Mouse (Mus musculus) spleen, postnatal 14 days (tissue): ENCODE measurements around the gene Dnal4.

ENCODE experiments used
- DNase-seq, 2 experiments: peaks; one replicate each; pipeline ENCODE4 v3.0.0; 2021 to 2022; ENCODE audit warnings: low spot score in 2 of 2

Dnal4 gene

GRCm38 (mm10) chr15:79800701-79801100 lies 23.1 kb upstream of the Dnal4 start:
- no peak for DNase-seq

- no peak for DNase-seq
These were observed 20.9 kb upstream of the Dnal4 start for GRCm38 (mm10) chr15:79798591-79798990.

- no peak for DNase-seq
These were observed 20.0 kb upstream of the Dnal4 start for GRCm38 (mm10) chr15:79797680-79798079.

GRCm38 (mm10) chr15:79797096-79797495 lies 19.4 kb upstream of the Dnal4 start:
- DNase-seq: no peak

- no peak for DNase-seq
These were observed 18.6 kb upstream of the Dnal4 start for GRCm38 (mm10) chr15:79796256-79796655.

- DNase-seq: no peak
These were observed 16.5 kb upstream of the Dnal4 start for GRCm38 (mm10) chr15:79794173-79794572.

GRCm38 (mm10) chr15:79793076-79793475 lies 15.4 kb upstream of the Dnal4 start:
- no peak for DNase-seq

GRCm38 (mm10) chr15:79792455-79792854 lies 14.8 kb upstream of the Dnal4 start:
- no peak for DNase-seq

GRCm38 (mm10) chr15:79791502-79791901 lies 13.9 kb upstream of the Dnal4 start:
- peak in 1 of 2 experiments; percentile 47 for DNase-seq

GRCm38 (mm10) chr15:79790905-79791304 lies 13.3 kb upstream of the Dnal4 start:
- DNase-seq: no peak

GRCm38 (mm10) chr15:79790111-79790510 lies 12.5 kb upstream of the Dnal4 start:
- DNase-seq: no peak

GRCm38 (mm10) chr15:79787815-79788214 lies 10.2 kb upstream of the Dnal4 start:
- no peak for DNase-seq

GRCm38 (mm10) chr15:79785056-79785455 lies 7.4 kb upstream of the Dnal4 start:
- no peak for DNase-seq

GRCm38 (mm10) chr15:79775662-79776061 lies 2.0 kb downstream of the Dnal4 start:
- no peak for DNase-seq

GRCm38 (mm10) chr15:79774117-79775027 lies 3.3 kb downstream of the Dnal4 start:
- peak; percentile 88 to 92 for DNase-seq

- DNase-seq: no peak
These were observed 6.9 kb downstream of the Dnal4 start for GRCm38 (mm10) chr15:79770629-79771240.

- no peak for DNase-seq
These were observed 9.3 kb downstream of the Dnal4 start for GRCm38 (mm10) chr15:79768302-79768701.

GRCm38 (mm10) chr15:79767327-79767961 lies 10.2 kb downstream of the Dnal4 start:
- no peak for DNase-seq

GRCm38 (mm10) chr15:79766586-79767071 lies 11.0 kb downstream of the Dnal4 start:
- DNase-seq: no peak

- no peak for DNase-seq
These were observed 11.5 kb downstream of the Dnal4 start for GRCm38 (mm10) chr15:79766168-79766567.

GRCm38 (mm10) chr15:79765361-79765760 lies 12.3 kb downstream of the Dnal4 start:
- DNase-seq: no peak

GRCm38 (mm10) chr15:79764539-79765267 lies 12.9 kb downstream of the Dnal4 start:
- DNase-seq: no peak
